Mouse (Mus musculus): ENCODE measurements around the gene Psme4. TPM values are rescaled to one million over a fixed set of nuclear protein-coding genes. Genes with fewer than 3 reads are reported as not detected.

The Psme4 gene
- total and polyA plus RNA-seq, 3 experiments: 39.1 to 213 (median 189) TPM

GRCm38 (mm10) chr11:30777498-30777897, 6.0 kb downstream of the Psme4 start:
- TF ChIP-seq CTCF (IDR thresholded peaks at IDR 0.05) (no peak), EP300 (IDR thresholded peaks at IDR 0.05; ENCODE audit: insufficient read depth, low read depth, low read length) (no peak), POLR2A (IDR thresholded peaks at IDR 0.05; ENCODE audit: insufficient read depth, low read depth, low read length) (no peak)
- Histone ChIP-seq H3K4me1 (ENCODE audit: control insufficient read depth, insufficient read depth, low read length) (peaks cover 8% of the 10 kb centered on the region), H3K79me2 (replicated peaks; ENCODE audit: control insufficient read depth, insufficient read depth, low read length) (peaks cover 9% of the 10 kb centered on the region), H3K36me3 (ENCODE audit: control insufficient read depth, insufficient read depth, low read length) (peaks cover 16% of the 10 kb centered on the region), H3K27ac (peak overlapping the region; percentile 27; the same call in 1 of the 2 replicates), H3K9ac (ENCODE audit: low read depth, low read length) (no peak overlapping the region), H3K4me3 (no peak overlapping the region), H3K27me3 (ENCODE audit: control insufficient read depth, insufficient read depth, low read length) (no peaks in the 10 kb centered on the region)
- DNase-seq: no peak
- WGBS: 44% methylated on average over 4 of the region's 4 CpGs
- intact Hi-C loops (cut with DNase I): no loop called here

- Histone ChIP-seq H3K36me3 (ENCODE audit: control insufficient read depth, insufficient read depth, low read length) (peaks cover 16% of the 10 kb centered on the region), H3K4me1 (ENCODE audit: control insufficient read depth, insufficient read depth, low read length) (peaks cover 8% of the 10 kb centered on the region), H3K27ac (no peak overlapping the region), H3K9ac (ENCODE audit: low read depth, low read length) (no peak overlapping the region), H3K4me3 (no peak overlapping the region), H3K79me2 (replicated peaks; ENCODE audit: control insufficient read depth, insufficient read depth, low read length) (peaks cover 13% of the 10 kb centered on the region), H3K27me3 (ENCODE audit: control insufficient read depth, insufficient read depth, low read length) (no peaks in the 10 kb centered on the region)
- no peak for DNase-seq
- 57% methylated on average over 2 of the region's 2 CpGs for WGBS
- intact Hi-C loops (cut with DNase I): no loop called here
- TF ChIP-seq POLR2A (IDR thresholded peaks at IDR 0.05; ENCODE audit: insufficient read depth, low read depth, low read length) (no peak), EP300 (IDR thresholded peaks at IDR 0.05; ENCODE audit: insufficient read depth, low read depth, low read length) (no peak), CTCF (IDR thresholded peaks at IDR 0.05) (no peak)
Measured at GRCm38 (mm10) chr11:30780893-30781292, 9.4 kb downstream of the Psme4 start.

GRCm38 (mm10) chr11:30781612-30782011, 10.1 kb downstream of the Psme4 start:
- Histone ChIP-seq H3K27ac (no peak overlapping the region), H3K9ac (ENCODE audit: low read depth, low read length) (no peak overlapping the region), H3K4me3 (no peak overlapping the region), H3K4me1 (ENCODE audit: control insufficient read depth, insufficient read depth, low read length) (peaks cover 10% of the 10 kb centered on the region), H3K36me3 (ENCODE audit: control insufficient read depth, insufficient read depth, low read length) (peaks cover 21% of the 10 kb centered on the region), H3K27me3 (ENCODE audit: control insufficient read depth, insufficient read depth, low read length) (no peaks in the 10 kb centered on the region), H3K79me2 (replicated peaks; ENCODE audit: control insufficient read depth, insufficient read depth, low read length) (peaks cover 13% of the 10 kb centered on the region)
- WGBS: 37% methylated on average over 1 of the region's 1 CpGs
- no peak for TF ChIP-seq EP300 (IDR thresholded peaks at IDR 0.05; ENCODE audit: insufficient read depth, low read depth, low read length)
- no peak for TF ChIP-seq CTCF (IDR thresholded peaks at IDR 0.05)
- TF ChIP-seq POLR2A (IDR thresholded peaks at IDR 0.05; ENCODE audit: insufficient read depth, low read depth, low read length): no peak
- intact Hi-C loops (cut with DNase I): no loop called here
- DNase-seq: no peak

- peaks cover 11% of the 10 kb centered on the region for H3K79me2 ChIP-seq (replicated peaks; ENCODE audit: control insufficient read depth, insufficient read depth, low read length)
- intact Hi-C loops (cut with DNase I): no loop called here
- no peak overlapping the region for H3K9ac ChIP-seq (ENCODE audit: low read depth, low read length)
- no peaks in the 10 kb centered on the region for H3K27me3 ChIP-seq (ENCODE audit: control insufficient read depth, insufficient read depth, low read length)
- H3K4me1 ChIP-seq (ENCODE audit: control insufficient read depth, insufficient read depth, low read length): peaks cover 6% of the 10 kb centered on the region
- H3K36me3 ChIP-seq (ENCODE audit: control insufficient read depth, insufficient read depth, low read length): peaks cover 26% of the 10 kb centered on the region
- H3K27ac ChIP-seq: no peak overlapping the region
- DNase-seq: no peak
- TF ChIP-seq EP300 (IDR thresholded peaks at IDR 0.05; ENCODE audit: insufficient read depth, low read depth, low read length): no peak
- no peak for TF ChIP-seq POLR2A (IDR thresholded peaks at IDR 0.05; ENCODE audit: insufficient read depth, low read depth, low read length)
- TF ChIP-seq CTCF (IDR thresholded peaks at IDR 0.05): no peak
- H3K4me3 ChIP-seq: no peak overlapping the region
- WGBS: 62% methylated on average over 3 of the region's 3 CpGs
Measured at GRCm38 (mm10) chr11:30785497-30785896, 14.0 kb downstream of the Psme4 start.

- Histone ChIP-seq H3K27ac (0 out of 2 replicates have a peak overlapping the region, but pooled peaks have one; percentile 6), H3K79me2 (replicated peaks; ENCODE audit: control insufficient read depth, insufficient read depth, low read length) (peaks cover 11% of the 10 kb centered on the region), H3K27me3 (ENCODE audit: control insufficient read depth, insufficient read depth, low read length) (no peaks in the 10 kb centered on the region), H3K36me3 (ENCODE audit: control insufficient read depth, insufficient read depth, low read length) (peaks cover 25% of the 10 kb centered on the region), H3K9ac (ENCODE audit: low read depth, low read length) (no peak overlapping the region), H3K4me1 (ENCODE audit: control insufficient read depth, insufficient read depth, low read length) (peaks cover 6% of the 10 kb centered on the region), H3K4me3 (no peak overlapping the region)
- WGBS: 64% methylated on average over 7 of the region's 7 CpGs
- intact Hi-C loops (cut with DNase I): no loop called here
- TF ChIP-seq POLR2A (IDR thresholded peaks at IDR 0.05; ENCODE audit: insufficient read depth, low read depth, low read length) (no peak), EP300 (IDR thresholded peaks at IDR 0.05; ENCODE audit: insufficient read depth, low read depth, low read length) (no peak), CTCF (IDR thresholded peaks at IDR 0.05) (no peak)
- DNase-seq: no peak
Measured at GRCm38 (mm10) chr11:30786230-30786983, 14.9 kb downstream of the Psme4 start.

- Histone ChIP-seq H3K27me3 (ENCODE audit: control insufficient read depth, insufficient read depth, low read length) (no peaks in the 10 kb centered on the region), H3K36me3 (ENCODE audit: control insufficient read depth, insufficient read depth, low read length) (peaks cover 24% of the 10 kb centered on the region), H3K4me3 (no peak overlapping the region), H3K27ac (no peak overlapping the region), H3K79me2 (replicated peaks; ENCODE audit: control insufficient read depth, insufficient read depth, low read length) (peaks cover 3% of the 10 kb centered on the region; the same call in 1 of the 2 replicates), H3K9ac (ENCODE audit: low read depth, low read length) (no peak overlapping the region), H3K4me1 (ENCODE audit: control insufficient read depth, insufficient read depth, low read length) (no peaks in the 10 kb centered on the region; the same call in none of the 2 replicates)
- TF ChIP-seq EP300 (IDR thresholded peaks at IDR 0.05; ENCODE audit: insufficient read depth, low read depth, low read length) (no peak), CTCF (IDR thresholded peaks at IDR 0.05) (no peak), POLR2A (IDR thresholded peaks at IDR 0.05; ENCODE audit: insufficient read depth, low read depth, low read length) (no peak)
- intact Hi-C loops (cut with DNase I): no loop called here
- DNase-seq: no peak
- 90% methylated on average over 7 of the region's 7 CpGs for WGBS
Measured at GRCm38 (mm10) chr11:30792680-30793079, 21.2 kb downstream of the Psme4 start.

Data from heart, adult 2 months (tissue).